Mouse (Mus musculus) myocyte (in vitro differentiated cells): Measurements from ENCODE around the gene Ceacam16.

Experiments used
- CEBPB ChIP-seq: IDR thresholded peaks from 2 replicates; pipeline ENCODE4 v1.6.1; 2011; ENCODE audit warnings: mild to moderate bottlenecking, moderate library complexity; ENCODE audit not compliant: poor library complexity, insufficient read depth, severe bottlenecking
- E2F4 ChIP-seq: IDR thresholded peaks from one replicate; pipeline ENCODE4 v1.6.1; 2011; ENCODE audit warnings: mild to moderate bottlenecking, control low read depth, moderate library complexity; ENCODE audit not compliant: insufficient read depth
- MAX ChIP-seq: IDR thresholded peaks from one replicate; pipeline ENCODE4 v1.6.1; 2011; ENCODE audit warnings: low read depth, mild to moderate bottlenecking, control low read depth
- MYOD1 ChIP-seq, 3 experiments: IDR thresholded peaks; one replicate each; pipeline ENCODE4 v1.6.1; 2011; ENCODE audit warnings: control low read depth in 2 of 3, low read depth in 2 of 3, mild to moderate bottlenecking in 2 of 3, moderate library complexity in 1 of 3; ENCODE audit not compliant: insufficient read length in 2 of 3, control insufficient read depth in 1 of 3
- MYOG ChIP-seq, 3 experiments: IDR thresholded peaks; one replicate each; pipeline ENCODE4 v1.6.1; 2011; ENCODE audit warnings: control low read depth in 2 of 3, low read depth in 2 of 3, mild to moderate bottlenecking in 2 of 3; ENCODE audit not compliant: insufficient read length in 2 of 3, control insufficient read depth in 1 of 3, insufficient read depth in 1 of 3
- POLR2A ChIP-seq: IDR thresholded peaks from one replicate; pipeline ENCODE4 v1.6.1; 2011; ENCODE audit warnings: low read depth, mild to moderate bottlenecking, control low read depth, moderate library complexity; ENCODE audit not compliant: insufficient read length
- POLR2AphosphoS2 ChIP-seq: IDR thresholded peaks from one replicate; pipeline ENCODE4 v1.6.1; 2011; ENCODE audit warnings: low read depth, control low read depth; ENCODE audit not compliant: insufficient read length
- REST ChIP-seq: IDR thresholded peaks from one replicate; pipeline ENCODE4 v1.6.1; 2011; ENCODE audit warnings: mild to moderate bottlenecking, control low read depth, moderate library complexity; ENCODE audit not compliant: insufficient read depth, insufficient read length
- SRF ChIP-seq: IDR thresholded peaks from one replicate; pipeline ENCODE4 v1.6.1; 2011; ENCODE audit warnings: low read depth; ENCODE audit not compliant: control insufficient read depth, insufficient read length
- TCF12 ChIP-seq: IDR thresholded peaks from one replicate; pipeline ENCODE4 v1.6.1; 2011; ENCODE audit warnings: mild to moderate bottlenecking, control low read depth; ENCODE audit not compliant: poor library complexity, insufficient read depth, severe bottlenecking
- TCF3 ChIP-seq: IDR thresholded peaks from one replicate; pipeline ENCODE4 v1.6.1; 2011; ENCODE audit warnings: low read depth, control low read depth; ENCODE audit not compliant: insufficient read length
- USF1 ChIP-seq: IDR thresholded peaks from one replicate; pipeline ENCODE4 v1.6.1; 2011; ENCODE audit warnings: low read depth, mild to moderate bottlenecking, control low read depth, moderate library complexity

DNA sequence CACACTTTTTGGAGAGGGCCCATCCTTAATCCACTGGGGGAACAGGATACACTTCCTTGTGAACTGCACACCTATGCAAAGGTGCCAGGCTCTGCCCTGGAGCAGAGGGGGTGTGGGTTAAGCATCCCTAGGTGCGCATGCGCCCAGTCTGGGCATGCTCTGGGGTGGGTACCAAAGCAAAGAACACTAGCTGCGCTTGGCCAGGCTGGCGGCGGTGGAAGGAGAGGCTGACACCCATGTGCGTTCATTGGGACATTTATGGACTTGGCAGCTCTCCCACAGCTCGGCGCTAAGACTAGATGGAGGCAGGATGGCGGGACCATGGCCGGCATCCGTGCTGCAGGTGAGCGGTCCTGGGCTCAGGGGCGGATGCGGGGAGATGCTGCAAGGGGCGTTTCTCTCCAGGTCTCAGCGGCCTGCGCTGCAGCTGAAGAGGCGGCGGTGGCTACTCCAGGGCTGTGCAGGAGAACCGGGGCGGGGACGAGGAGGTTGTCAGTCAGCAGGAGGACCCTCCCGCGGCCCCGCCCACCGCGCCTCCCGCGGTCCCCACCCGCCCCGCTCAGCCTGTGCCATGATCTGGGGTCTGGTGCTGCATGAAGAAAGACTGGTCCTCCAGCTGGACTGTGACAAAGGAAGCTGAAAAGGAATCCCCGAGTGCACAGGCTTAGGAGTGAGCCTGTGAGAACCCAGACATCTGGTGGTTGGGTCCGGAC is 9.1 kb downstream of the Ceacam16 start, which contains the start of gene Gm19345:
- no peak for TF ChIP-seq POLR2A
- no peak for TF ChIP-seq CEBPB
- TF ChIP-seq POLR2AphosphoS2: no peak
- no peak for TF ChIP-seq MYOD1 (IDR thresholded peaks at IDR 0.05; ENCODE audit: control insufficient read depth in 1 of 3, insufficient read length in 2 of 3, low read depth in 2 of 3)
- no peak for TF ChIP-seq E2F4
- TF ChIP-seq MAX: no peak
- TF ChIP-seq SRF: no peak
- TF ChIP-seq MYOG (IDR thresholded peaks at IDR 0.05; ENCODE audit: control insufficient read depth in 1 of 3, insufficient read depth in 1 of 3, insufficient read length in 2 of 3, low read depth in 2 of 3): no peak
- no peak for TF ChIP-seq USF1
- no peak for TF ChIP-seq TCF12
- TF ChIP-seq TCF3: no peak
- no peak for TF ChIP-seq REST
